ENCODE assay signal across 9 mouse cellular contexts in genomic region chr6:67534191-67535004, GRCm38 (mm10). TPM values are rescaled to one million over a fixed set of nuclear protein-coding genes. Genes with fewer than 3 reads are reported as not detected.
A peak's percentile ranks its signal among the peaks of the same experiment; 100 is the strongest.
DNase-seq lines count a peak whose midpoint lies in the region; ATAC-seq and TF ChIP-seq lines count a peak whose summit lies in the region.
"Had no signal": no experiment of that assay in that cellular context is flagged by ENCODE, and none has a peak within 500 bp of the region (broad histone marks: within the 10 kb centered on the region; RNA-seq: fewer than 3 reads in every experiment).

No protein-coding gene starts in this region.

- no peaks in the 10 kb centered on the region for H3K36me3 ChIP-seq in hindbrain, embryonic 10.5 days
- no peaks in the 10 kb centered on the region for H3K36me3 ChIP-seq in liver, postnatal 0 days (replicated peaks; ENCODE audit: insufficient read depth, low read length)
- no peaks in the 10 kb centered on the region for H3K36me3 ChIP-seq in stomach, embryonic 15.5 days

- no peak for TF ChIP-seq CTCF in liver, postnatal 0 days (IDR thresholded peaks at IDR 0.05; ENCODE audit: low read depth)

- peaks cover 75% of the 10 kb centered on the region for H3K27me3 ChIP-seq in hindbrain, embryonic 10.5 days (ENCODE audit: insufficient read depth, poor library complexity, severe bottlenecking)
- peaks cover 46% of the 10 kb centered on the region for H3K27me3 ChIP-seq in liver, postnatal 0 days (ENCODE audit: insufficient read depth, low read length)
- H3K27me3 ChIP-seq in stomach, embryonic 15.5 days (replicated peaks): peaks cover 35% of the 10 kb centered on the region

- peak overlapping the region; percentile 59 for H3K4me2 ChIP-seq in liver, postnatal 0 days (ENCODE audit: low read depth, low read length)
- H3K4me2 ChIP-seq in stomach, embryonic 15.5 days: peak overlapping the region; percentile 75

- DNase-seq in 3134 (ENCODE audit: extremely low read depth, insufficient read length, low spot score): peak; percentile 38
- peak; percentile 46 for DNase-seq in Muller cell, postnatal 12 days (ENCODE audit: inconsistent ontology term)
- peak; percentile 36 for DNase-seq in hindbrain, embryonic 10.5 days (ENCODE audit: low spot score)
- DNase-seq in liver, postnatal 0 days: no peak
- DNase-seq in gastrocnemius, postnatal 4 days (ENCODE audit: low spot score in 2 of 2): no peak
- no peak for DNase-seq in spleen, adult 18-20 months

- no peak for TF ChIP-seq EP300 in liver, postnatal 0 days (IDR thresholded peaks at IDR 0.05; ENCODE audit: low read depth)

- no peak overlapping the region for H3K9ac ChIP-seq in liver, postnatal 0 days (replicated peaks)
- H3K9ac ChIP-seq in stomach, embryonic 15.5 days: no peak overlapping the region

- 7% methylated on average over 31 of the region's 31 CpGs for WGBS in hindbrain, embryonic 10.5 days
- WGBS in liver, postnatal 0 days (ENCODE audit: insufficient replicate concordance): 12% methylated on average over 31 of the region's 31 CpGs
- 9% methylated on average over 31 of the region's 31 CpGs for WGBS in stomach, embryonic 15.5 days

- peak overlapping the region; percentile 55 for H3K4me3 ChIP-seq in hindbrain, embryonic 10.5 days
- peak overlapping the region; percentile 32 for H3K4me3 ChIP-seq in liver, postnatal 0 days (ENCODE audit: low read depth, low read length)
- H3K4me3 ChIP-seq in stomach, embryonic 15.5 days (replicated peaks): peak overlapping the region; percentile 44

- H3K4me1 ChIP-seq in hindbrain, embryonic 10.5 days (replicated peaks): peaks cover 26% of the 10 kb centered on the region
- 0 out of 2 replicates have a peak, but pooled peaks cover 4% of the 10 kb centered on the region for H3K4me1 ChIP-seq in liver, postnatal 0 days (ENCODE audit: insufficient read depth)
- H3K4me1 ChIP-seq in stomach, embryonic 15.5 days: peaks cover 4% of the 10 kb centered on the region; the same call in 1 of the 2 replicates

- no peaks in the 10 kb centered on the region for H3K9me3 ChIP-seq in hindbrain, embryonic 10.5 days
- H3K9me3 ChIP-seq in liver, postnatal 0 days (ENCODE audit: low read length): no peaks in the 10 kb centered on the region
- no peaks in the 10 kb centered on the region for H3K9me3 ChIP-seq in stomach, embryonic 15.5 days

- no peak overlapping the region for H3K27ac ChIP-seq in hindbrain, embryonic 10.5 days
- H3K27ac ChIP-seq in liver, postnatal 0 days (ENCODE audit: low read depth): no peak overlapping the region
- H3K27ac ChIP-seq in stomach, embryonic 15.5 days: no peak overlapping the region

- ATAC-seq in liver, postnatal 0 days: no peak
- no peak for ATAC-seq in stomach, embryonic 15.5 days (ENCODE audit: insufficient read depth, low FRiP score, low read depth)
- ATAC-seq in monocyte, adult 5-6 weeks (replicated peaks; ENCODE audit: insufficient number of reproducible peaks, low FRiP score, low TSS enrichment, poor library complexity, severe bottlenecking): no peak

RNA-seq across cellular contexts. Expression of gene Tacstd2, which starts 1.2 kb away (rescaled TPM):
- 5.3 and 9.7 TPM in 2 replicates for polyA plus RNA-seq in hindbrain, embryonic 10.5 days (2016; fragmentation: Nextera tagmentation; extraction: Ambion mirVana)
- 0.47 and 0.67 TPM in 2 replicates for polyA plus RNA-seq in liver, postnatal 0 days (2015; fragmentation: Nextera tagmentation; extraction: Ambion mirVana)
- 63.6 and 94.7 TPM in 2 replicates for polyA plus RNA-seq in stomach, embryonic 15.5 days (2015; fragmentation: Nextera tagmentation; extraction: Ambion mirVana)
- total RNA-seq in gastrocnemius, postnatal 4 days (2021): under 1 TPM in 1 of 2 experiments, not detected in 1; 0.21 TPM
- total RNA-seq in monocyte, adult 5-6 weeks (2017): 3.5 to 15.1 TPM (median 5.5 TPM) in 3 replicates
- polyA plus RNA-seq: testis, adult 2 months had no signal

RNA-seq across cellular contexts. Expression of gene Il23r, which starts 42.7 kb away (rescaled TPM):
- polyA plus RNA-seq in hindbrain, embryonic 10.5 days (2016; fragmentation: Nextera tagmentation; extraction: Ambion mirVana): not detected in 2 replicates
- not detected in 2 replicates for polyA plus RNA-seq in liver, postnatal 0 days (2015; fragmentation: Nextera tagmentation; extraction: Ambion mirVana)
- polyA plus RNA-seq in stomach, embryonic 15.5 days (2015; fragmentation: Nextera tagmentation; extraction: Ambion mirVana): 0.12 and 0.17 TPM in 2 replicates
- not detected for total RNA-seq in gastrocnemius, postnatal 4 days (2021)
- not detected in 3 replicates for total RNA-seq in monocyte, adult 5-6 weeks (2017)
- polyA plus RNA-seq: testis, adult 2 months had no signal

Comparison
In these comparisons a context has a peak if more than half of its experiments do, and no peak if none do; other contexts are left out.
1. DNase-seq: peak in 3134 (single experiment), Muller cell, postnatal 12 days (single experiment) and hindbrain, embryonic 10.5 days (single experiment); none in liver, postnatal 0 days (single experiment), gastrocnemius, postnatal 4 days (0 of 2) and spleen, adult 18-20 months (0 of 2).
2. Peak in every context shown above with its lines, with median percentiles within 50 percentile points of each other: H3K4me3 ChIP-seq.